17 mouse cellular contexts compared by ENCODE assay signal in genomic region chr6:85029671-85030070, GRCm38 (mm10). TPM values are rescaled to one million over a fixed set of nuclear protein-coding genes. Genes with fewer than 3 reads are reported as not detected.
DNase-seq lines count a peak whose midpoint lies in the region; ATAC-seq and TF ChIP-seq lines count a peak whose summit lies in the region.
"Had no signal": no experiment of that assay in that cellular context is flagged by ENCODE, and none has a peak within 500 bp of the region (broad histone marks: within the 10 kb centered on the region; RNA-seq: fewer than 3 reads in every experiment).

No protein-coding gene starts in this region.

- TF ChIP-seq POLR2A in lung, adult 2 months (IDR thresholded peaks at IDR 0.05; ENCODE audit: borderline replicate concordance, extremely low read depth, low read depth, low read length), result no peak
- TF ChIP-seq POLR2A in bone marrow macrophage, adult 2 months (IDR thresholded peaks at IDR 0.05; ENCODE audit: borderline replicate concordance, low read depth, low read length), result no peak

- H3K36me3 ChIP-seq in heart, embryonic 12.5 days, result no peaks in the 10 kb centered on the region
- no peaks in the 10 kb centered on the region for H3K36me3 ChIP-seq in kidney, embryonic 14.5 days (ENCODE audit: control insufficient read depth, insufficient read depth, low read length)
- H3K36me3 ChIP-seq: embryonic facial prominence, embryonic 13.5 days; forebrain, embryonic 15.5 days; hindbrain, embryonic 13.5 days; stomach, embryonic 15.5 days had no signal

- WGBS in heart, embryonic 12.5 days, result 59% methylated on average over 1 of the region's 1 CpGs
- WGBS in lung, adult 2 months, result 54% methylated on average over 1 of the region's 1 CpGs
- WGBS in kidney, embryonic 14.5 days, result 62% methylated on average over 1 of the region's 1 CpGs

- no peaks in the 10 kb centered on the region for H3K9me3 ChIP-seq in heart, embryonic 12.5 days (replicated peaks)
- H3K9me3 ChIP-seq in kidney, embryonic 14.5 days (ENCODE audit: control insufficient read depth, low read length), result no peaks in the 10 kb centered on the region
- H3K9me3 ChIP-seq: embryonic facial prominence, embryonic 13.5 days; forebrain, embryonic 15.5 days; hindbrain, embryonic 13.5 days; stomach, embryonic 15.5 days had no signal

- TF ChIP-seq CTCF in lung, adult 2 months (IDR thresholded peaks at IDR 0.05; ENCODE audit: insufficient read depth, low read length), result no peak
- no peak for TF ChIP-seq CTCF in bone marrow macrophage, adult 2 months (IDR thresholded peaks at IDR 0.05; ENCODE audit: low read depth, low read length)

- peaks cover 4% of the 10 kb centered on the region; the same call in 1 of the 2 replicates for H3K4me1 ChIP-seq in heart, embryonic 12.5 days (replicated peaks)
- H3K4me1 ChIP-seq in lung, adult 2 months (ENCODE audit: control insufficient read depth, insufficient read depth, low read length), result no peaks in the 10 kb centered on the region
- peaks cover 39% of the 10 kb centered on the region for H3K4me1 ChIP-seq in bone marrow macrophage, adult 2 months (ENCODE audit: control insufficient read depth, insufficient read depth, low read length)
- H3K4me1 ChIP-seq in kidney, embryonic 14.5 days (ENCODE audit: control insufficient read depth, insufficient read depth, low read length), result no peaks in the 10 kb centered on the region
- H3K4me1 ChIP-seq: forebrain, embryonic 15.5 days; hindbrain, embryonic 13.5 days; stomach, embryonic 15.5 days had no signal

- H3K9ac ChIP-seq in heart, embryonic 12.5 days, result no peak overlapping the region
- no peak overlapping the region for H3K9ac ChIP-seq in kidney, embryonic 14.5 days (ENCODE audit: low read depth, low read length)
- H3K9ac ChIP-seq: embryonic facial prominence, embryonic 13.5 days; forebrain, embryonic 15.5 days; hindbrain, embryonic 13.5 days; stomach, embryonic 15.5 days had no signal

- peak; percentile 55 for ATAC-seq in heart, embryonic 12.5 days (ENCODE audit: insufficient number of reproducible peaks, low FRiP score)
- no peak for ATAC-seq in kidney, embryonic 14.5 days (ENCODE audit: low FRiP score, low TSS enrichment)
- ATAC-seq: forebrain, embryonic 15.5 days; intestine, postnatal 0 days had no signal

- no peaks in the 10 kb centered on the region for H3K27me3 ChIP-seq in heart, embryonic 12.5 days (replicated peaks)
- no peaks in the 10 kb centered on the region for H3K27me3 ChIP-seq in kidney, embryonic 14.5 days (ENCODE audit: control insufficient read depth, insufficient read depth, low read length)
- H3K27me3 ChIP-seq: embryonic facial prominence, embryonic 13.5 days; forebrain, embryonic 15.5 days; hindbrain, embryonic 13.5 days; stomach, embryonic 15.5 days had no signal

- H3K27ac ChIP-seq in heart, embryonic 12.5 days (ENCODE audit: poor library complexity, severe bottlenecking), result no peak overlapping the region
- H3K27ac ChIP-seq in bone marrow macrophage, adult 2 months (ENCODE audit: insufficient read depth, low read depth, low read length), result peak overlapping the region; percentile 64
- H3K27ac ChIP-seq in kidney, embryonic 14.5 days (ENCODE audit: low read depth, low read length), result no peak overlapping the region
- H3K27ac ChIP-seq: embryonic facial prominence, embryonic 13.5 days; forebrain, embryonic 15.5 days; hindbrain, embryonic 13.5 days; stomach, embryonic 15.5 days had no signal

- DNase-seq in heart, postnatal 4 days, result no peak
- DNase-seq in lung, postnatal 10 days, result peak; percentile 30
- DNase-seq in lung, adult 2 months, result no peak
- peak; percentile 20 for DNase-seq in skeletal muscle tissue, adult 2 months (ENCODE audit: low read depth, low spot score)
- DNase-seq: cerebellum, adult 8-10 months; gastrocnemius, postnatal 10 days; right cerebral cortex, postnatal 4 days; thymus, postnatal 4 days had no signal

- no peak overlapping the region for H3K4me2 ChIP-seq in heart, embryonic 12.5 days
- no peak overlapping the region for H3K4me2 ChIP-seq in kidney, embryonic 14.5 days (replicated peaks; ENCODE audit: low read depth, low read length)
- H3K4me2 ChIP-seq: embryonic facial prominence, embryonic 13.5 days; forebrain, embryonic 15.5 days; hindbrain, embryonic 13.5 days; liver, embryonic 11.5 days; stomach, embryonic 15.5 days had no signal

- H3K4me3 ChIP-seq in heart, embryonic 12.5 days, result no peak overlapping the region
- H3K4me3 ChIP-seq in lung, adult 2 months (replicated peaks; ENCODE audit: extremely low read depth, low read depth, low read length), result no peak overlapping the region
- H3K4me3 ChIP-seq in bone marrow macrophage, adult 2 months (ENCODE audit: insufficient read depth, low read length), result no peak overlapping the region
- no peak overlapping the region for H3K4me3 ChIP-seq in kidney, embryonic 14.5 days (ENCODE audit: low read length)
- H3K4me3 ChIP-seq: embryonic facial prominence, embryonic 13.5 days; forebrain, embryonic 15.5 days; hindbrain, embryonic 13.5 days; stomach, embryonic 15.5 days had no signal

RNA-seq across cellular contexts. Expression of gene Exoc6b, which starts 39.6 kb away (rescaled TPM):
- polyA plus RNA-seq in heart, embryonic 12.5 days (2016; fragmentation: Nextera tagmentation; extraction: Ambion mirVana), result 22.1 and 22.8 TPM in 2 replicates
- 10 to 100 TPM; 22.4 to 29.3 TPM for total RNA-seq in heart, postnatal 4 days (2021)
- polyA plus RNA-seq in lung, adult 2 months (2012; rRNA removed), result 8.7 and 14.3 TPM in 2 replicates
- 16.9 and 18.8 TPM in 2 replicates for polyA plus RNA-seq in bone marrow macrophage, adult 2 months (2012; ENCODE audit: insufficient read depth, insufficient read length, missing spikeins)
- 19.4 and 32.5 TPM in 2 replicates for polyA plus RNA-seq in kidney, embryonic 14.5 days (2014; fragmentation: Nextera tagmentation; extraction: Ambion mirVana)

Comparison
In these comparisons a context has a peak if more than half of its experiments do, and no peak if none do; other contexts are left out.
1. DNase-seq: peak in lung, postnatal 10 days (single experiment) and skeletal muscle tissue, adult 2 months (single experiment); none in heart, postnatal 4 days (single experiment) and lung, adult 2 months (single experiment).